Mouse (Mus musculus): ENCODE data around the gene Rbms1. TPM values are rescaled to one million over a fixed set of nuclear protein-coding genes. Genes with fewer than 3 reads are reported as not detected.

Rbms1 gene
- polyA plus RNA-seq, 1 experiment, result 42.9 TPM

- Histone ChIP-seq H3K4me3 (ENCODE audit: insufficient read depth, poor library complexity, severe bottlenecking) (no peak overlapping the region), H3K79me3 (ENCODE audit: low read depth) (peaks cover 30% of the 10 kb centered on the region), H3K79me2 (ENCODE audit: control insufficient read depth, insufficient read depth) (peaks cover 69% of the 10 kb centered on the region), H3K36me3 (ENCODE audit: control insufficient read depth, insufficient read depth) (peaks cover 8% of the 10 kb centered on the region), H3ac (ENCODE audit: control insufficient read depth, insufficient read length, low read depth) (no peak overlapping the region), H3K27me3 (ENCODE audit: control insufficient read depth, insufficient read depth, insufficient read length) (no peaks in the 10 kb centered on the region)
- peak; percentile 15 for TF ChIP-seq FOSL1 (IDR thresholded peaks at IDR 0.05; ENCODE audit: insufficient read depth, low read length, poor library complexity, severe bottlenecking)
- no peak for TF ChIP-seq CEBPB (IDR thresholded peaks at IDR 0.05; ENCODE audit: low read depth)
Measured at GRCm38 (mm10) chr2:60883043-60883365, 80.0 kb downstream of the Rbms1 start.

DNA sequence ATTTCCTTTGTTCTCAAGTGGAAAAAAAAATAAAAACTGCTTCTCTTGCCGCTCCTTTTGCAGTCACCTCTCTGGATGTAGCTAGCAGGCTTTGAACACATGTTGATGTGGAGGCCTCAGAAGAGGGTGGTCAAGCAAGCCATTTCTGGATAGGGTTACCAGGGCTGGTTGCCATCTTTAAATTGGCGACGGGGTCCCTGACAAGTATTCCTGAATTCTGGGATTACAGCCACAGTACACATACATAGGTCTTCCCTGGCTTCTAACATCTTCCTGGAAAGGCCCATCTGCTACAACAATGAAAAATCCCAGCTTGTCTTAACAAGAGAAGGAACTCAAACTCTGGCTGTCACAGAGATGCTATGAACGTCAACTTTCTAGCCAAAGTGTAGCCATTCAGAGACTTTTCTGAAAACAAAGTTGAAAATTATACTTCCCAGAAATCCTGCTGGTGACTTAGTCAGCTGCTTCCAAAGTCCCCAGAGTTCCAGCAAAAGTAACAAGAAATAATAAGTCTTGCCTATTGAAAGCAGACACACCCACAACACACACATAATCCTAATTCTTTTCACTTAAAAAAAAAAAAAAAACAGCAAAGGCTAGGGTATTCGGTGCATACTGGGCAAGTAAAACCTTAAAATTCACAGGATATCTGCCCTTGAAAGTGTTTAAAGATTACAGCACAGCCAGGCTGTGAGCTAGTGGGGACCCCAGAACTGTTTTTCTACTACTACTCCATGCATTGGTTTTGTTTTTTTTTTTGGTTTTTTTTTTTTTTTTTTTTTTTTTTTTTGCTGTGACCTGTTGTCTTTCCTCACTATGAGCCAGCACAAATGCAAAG lies 80.6 kb downstream of the Rbms1 start:
- no peak for TF ChIP-seq CEBPB (IDR thresholded peaks at IDR 0.05; ENCODE audit: low read depth)
- no peak for TF ChIP-seq MYOD1 (IDR thresholded peaks at IDR 0.05; ENCODE audit: control insufficient read depth, insufficient read length, low read depth)
- TF ChIP-seq FOSL1 (IDR thresholded peaks at IDR 0.05; ENCODE audit: insufficient read depth, low read length, poor library complexity, severe bottlenecking), result no peak
- H3K27me3 ChIP-seq (ENCODE audit: control insufficient read depth, insufficient read depth, insufficient read length), result no peaks in the 10 kb centered on the region
- no peak overlapping the region for H3ac ChIP-seq (ENCODE audit: control insufficient read depth, insufficient read length, low read depth)
- peaks cover 34% of the 10 kb centered on the region for H3K79me3 ChIP-seq (ENCODE audit: low read depth)
- peaks cover 8% of the 10 kb centered on the region for H3K36me3 ChIP-seq (ENCODE audit: control insufficient read depth, insufficient read depth)
- peaks cover 74% of the 10 kb centered on the region for H3K79me2 ChIP-seq (ENCODE audit: control insufficient read depth, insufficient read depth)
- H3K4me3 ChIP-seq (ENCODE audit: insufficient read depth, poor library complexity, severe bottlenecking), result no peak overlapping the region

- H3K4me3 ChIP-seq (ENCODE audit: insufficient read depth, poor library complexity, severe bottlenecking), result peak overlapping the region; percentile 69
- TF ChIP-seq MAX (IDR thresholded peaks at IDR 0.05) (no peak), CTCF (IDR thresholded peaks at IDR 0.05; ENCODE audit: control insufficient read depth, insufficient read depth, insufficient read length) (no peak), FOSL1 (IDR thresholded peaks at IDR 0.05; ENCODE audit: insufficient read depth, low read length, poor library complexity, severe bottlenecking) (no peak), CEBPB (IDR thresholded peaks at IDR 0.05; ENCODE audit: low read depth) (no peak), MYOG (IDR thresholded peaks at IDR 0.05; ENCODE audit: control insufficient read depth, extremely low read depth, insufficient read length) (no peak), MYOD1 (IDR thresholded peaks at IDR 0.05; ENCODE audit: control insufficient read depth, insufficient read length, low read depth) (no peak), USF1 (IDR thresholded peaks at IDR 0.05; ENCODE audit: low read depth) (no peak)
- peaks cover 42% of the 10 kb centered on the region for H3K79me3 ChIP-seq (ENCODE audit: low read depth)
- peaks cover 8% of the 10 kb centered on the region for H3K36me3 ChIP-seq (ENCODE audit: control insufficient read depth, insufficient read depth)
- H3ac ChIP-seq (ENCODE audit: control insufficient read depth, insufficient read length, low read depth), result peak overlapping the region; percentile 99
- H3K27me3 ChIP-seq (ENCODE audit: control insufficient read depth, insufficient read depth, insufficient read length), result no peaks in the 10 kb centered on the region
- H3K79me2 ChIP-seq (ENCODE audit: control insufficient read depth, insufficient read depth), result peaks cover 77% of the 10 kb centered on the region
Measured at GRCm38 (mm10) chr2:60881571-60882041, 81.4 kb downstream of the Rbms1 start.

DNA sequence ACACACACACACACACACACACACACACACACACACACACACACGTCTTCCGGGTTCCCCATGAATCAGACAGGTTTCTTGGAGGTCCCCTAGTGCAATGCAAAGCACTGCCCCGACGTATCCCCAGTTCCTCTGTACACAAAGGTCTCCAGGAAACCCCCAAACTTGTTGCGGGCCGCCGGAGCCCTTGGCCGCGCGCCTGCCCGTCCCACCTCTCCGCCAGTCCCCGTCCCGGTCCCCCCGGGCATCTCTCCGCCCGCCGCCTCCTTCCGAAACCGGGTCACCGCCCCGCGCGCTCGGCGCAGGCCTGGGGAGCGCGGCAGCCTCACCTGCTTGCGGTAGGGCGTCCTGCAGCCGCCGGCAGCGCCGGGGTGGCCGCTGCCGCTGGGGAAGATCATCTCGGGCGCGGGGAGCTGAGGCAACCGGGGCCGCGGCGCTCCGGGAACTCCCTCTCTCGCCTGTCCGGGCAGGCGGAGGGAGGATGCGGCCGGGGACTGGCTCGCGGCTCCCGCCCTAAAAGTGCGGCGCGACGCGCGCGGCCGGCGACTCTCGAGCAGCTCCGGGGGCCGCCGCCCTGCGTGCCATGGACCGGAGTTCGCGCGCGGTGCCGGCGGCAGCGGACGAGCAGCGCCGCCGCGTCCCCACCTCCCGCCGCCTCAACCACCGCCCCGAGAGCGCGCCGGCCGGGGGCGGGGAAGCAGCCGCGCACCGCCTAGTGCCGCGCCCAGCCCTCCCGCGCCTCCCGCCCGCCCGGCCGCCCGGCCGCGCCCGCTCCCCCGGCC lies 82.0 kb downstream of the Rbms1 start:
- peaks cover 77% of the 10 kb centered on the region for H3K79me2 ChIP-seq (ENCODE audit: control insufficient read depth, insufficient read depth)

DNA sequence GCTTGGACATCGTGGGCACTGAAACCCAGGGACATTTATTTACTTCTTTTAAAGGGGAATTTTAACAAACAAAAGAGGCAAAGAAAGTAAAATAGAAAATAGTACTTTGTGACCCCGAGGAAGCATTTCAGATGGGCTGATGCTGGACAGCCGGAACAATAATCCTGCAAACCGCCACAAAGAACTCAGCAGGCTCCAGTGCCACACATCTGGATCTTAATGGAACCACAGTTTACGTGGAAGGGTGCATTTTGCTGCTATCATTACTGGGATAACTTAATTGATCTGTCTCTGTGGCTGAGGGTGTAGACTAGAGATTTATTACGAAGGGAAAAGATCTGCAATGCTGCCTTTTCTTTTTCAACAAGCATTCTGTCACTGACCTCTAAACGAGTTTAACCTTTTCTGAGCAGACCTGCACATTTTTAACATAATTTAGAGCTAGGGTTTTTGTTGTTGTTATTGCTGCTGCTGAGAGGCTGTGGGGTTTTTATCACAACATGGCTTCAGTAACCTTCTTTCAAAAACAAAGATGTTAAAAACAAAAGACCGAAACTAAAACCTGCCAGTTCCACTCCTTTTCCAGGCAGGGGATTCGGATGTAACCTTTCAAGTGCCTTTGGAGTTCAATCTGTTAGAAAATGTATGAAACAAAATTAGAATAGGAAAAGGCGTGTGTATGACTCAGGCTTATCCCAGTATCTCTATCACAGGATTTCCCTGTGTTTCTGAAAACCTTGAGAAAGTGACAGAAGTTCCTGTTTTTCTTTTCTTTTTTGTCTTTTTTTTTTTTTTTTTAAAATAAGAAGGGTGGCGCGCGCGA lies 82.8 kb downstream of the Rbms1 start:
- TF ChIP-seq CTCF (IDR thresholded peaks at IDR 0.05; ENCODE audit: control insufficient read depth, insufficient read depth, insufficient read length), result no peak
- no peak for TF ChIP-seq FOSL1 (IDR thresholded peaks at IDR 0.05; ENCODE audit: insufficient read depth, low read length, poor library complexity, severe bottlenecking)
- no peak for TF ChIP-seq MAX (IDR thresholded peaks at IDR 0.05)
- TF ChIP-seq USF1 (IDR thresholded peaks at IDR 0.05; ENCODE audit: low read depth), result no peak
- TF ChIP-seq MYOG (IDR thresholded peaks at IDR 0.05; ENCODE audit: control insufficient read depth, extremely low read depth, insufficient read length), result no peak
- no peak for TF ChIP-seq CEBPB (IDR thresholded peaks at IDR 0.05; ENCODE audit: low read depth)
- no peak for TF ChIP-seq MYOD1 (IDR thresholded peaks at IDR 0.05; ENCODE audit: control insufficient read depth, insufficient read length, low read depth)
- H3K79me2 ChIP-seq (ENCODE audit: control insufficient read depth, insufficient read depth), result peaks cover 83% of the 10 kb centered on the region
- H3K36me3 ChIP-seq (ENCODE audit: control insufficient read depth, insufficient read depth), result peaks cover 8% of the 10 kb centered on the region
- peaks cover 56% of the 10 kb centered on the region for H3K79me3 ChIP-seq (ENCODE audit: low read depth)
- H3ac ChIP-seq (ENCODE audit: control insufficient read depth, insufficient read length, low read depth), result peak overlapping the region; percentile 99
- peak overlapping the region; percentile 69 for H3K4me3 ChIP-seq (ENCODE audit: insufficient read depth, poor library complexity, severe bottlenecking)
- H3K27me3 ChIP-seq (ENCODE audit: control insufficient read depth, insufficient read depth, insufficient read length), result no peaks in the 10 kb centered on the region

More for the DNA sequence above, 82.0 kb downstream of the Rbms1 start:
- H3K27me3 ChIP-seq (ENCODE audit: control insufficient read depth, insufficient read depth, insufficient read length), result no peaks in the 10 kb centered on the region
- peaks cover 48% of the 10 kb centered on the region for H3K79me3 ChIP-seq (ENCODE audit: low read depth)
- H3K36me3 ChIP-seq (ENCODE audit: control insufficient read depth, insufficient read depth), result peaks cover 8% of the 10 kb centered on the region
- H3K4me3 ChIP-seq (ENCODE audit: insufficient read depth, poor library complexity, severe bottlenecking), result peak overlapping the region; percentile 69
- TF ChIP-seq MAX (IDR thresholded peaks at IDR 0.05), result no peak
- TF ChIP-seq MYOG (IDR thresholded peaks at IDR 0.05; ENCODE audit: control insufficient read depth, extremely low read depth, insufficient read length), result no peak
- no peak for TF ChIP-seq MYOD1 (IDR thresholded peaks at IDR 0.05; ENCODE audit: control insufficient read depth, insufficient read length, low read depth)
- no peak for TF ChIP-seq CEBPB (IDR thresholded peaks at IDR 0.05; ENCODE audit: low read depth)
- TF ChIP-seq CTCF (IDR thresholded peaks at IDR 0.05; ENCODE audit: control insufficient read depth, insufficient read depth, insufficient read length), result no peak
- no peak for TF ChIP-seq USF1 (IDR thresholded peaks at IDR 0.05; ENCODE audit: low read depth)
- TF ChIP-seq FOSL1 (IDR thresholded peaks at IDR 0.05; ENCODE audit: insufficient read depth, low read length, poor library complexity, severe bottlenecking), result no peak
- H3ac ChIP-seq (ENCODE audit: control insufficient read depth, insufficient read length, low read depth), result peak overlapping the region; percentile 99

Measured in C2C12 (cell line).